In the genomic region with DNA sequence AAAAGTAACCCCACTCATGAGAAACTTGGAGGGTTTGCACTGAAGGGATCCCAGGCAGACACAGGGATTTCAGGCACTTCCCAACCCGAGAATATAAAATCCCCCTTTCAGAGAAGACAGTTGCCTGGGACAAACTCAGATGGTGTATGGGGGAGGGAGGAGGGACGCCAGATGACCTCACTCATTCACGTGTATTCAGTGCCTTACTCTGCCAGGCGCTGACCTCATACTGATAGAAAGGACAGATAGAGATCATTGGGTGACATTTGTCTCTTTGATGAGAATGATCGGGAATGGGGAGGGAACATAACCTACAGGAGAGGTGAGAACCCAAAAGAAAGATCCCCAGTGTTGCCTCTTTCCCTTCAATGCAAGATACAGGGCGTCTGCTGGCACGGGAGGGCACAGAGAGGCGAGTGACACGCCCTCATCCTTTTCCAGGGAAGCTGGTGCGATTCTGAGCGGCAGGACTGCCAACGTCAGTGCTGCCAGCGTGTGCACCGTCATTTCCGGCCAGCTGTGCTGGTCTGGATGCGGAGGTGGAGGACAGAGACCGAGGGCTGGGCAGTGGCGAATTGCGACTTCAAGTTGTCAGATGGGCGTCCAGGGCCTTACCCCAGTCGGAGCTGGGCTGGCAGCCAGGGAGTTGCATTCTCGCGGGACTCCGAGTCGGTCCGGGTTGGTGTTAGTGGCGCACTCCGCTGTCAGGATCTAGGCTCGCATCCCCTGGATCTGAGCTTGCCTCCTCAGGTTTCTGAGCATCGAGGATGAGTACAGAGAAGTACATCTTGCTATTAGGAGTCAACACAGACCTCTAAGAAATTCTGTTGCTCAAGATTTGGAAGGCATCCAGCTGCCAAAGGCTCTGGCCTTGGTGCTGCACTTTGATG, we compare ENCODE assay signal across 9 mouse cellular contexts. TPM values are rescaled to one million over a fixed set of nuclear protein-coding genes. Genes with fewer than 3 reads are reported as not detected.
DNase-seq lines count a peak whose midpoint lies in the region; ATAC-seq and TF ChIP-seq lines count a peak whose summit lies in the region.
"Had no signal": no experiment of that assay in that cellular context is flagged by ENCODE, and none has a peak within 500 bp of the region (broad histone marks: within the 10 kb centered on the region; RNA-seq: fewer than 3 reads in every experiment).

No protein-coding gene starts in this region.

- TF ChIP-seq CTCF in hindbrain, postnatal 0 days (IDR thresholded peaks at IDR 0.05; ENCODE audit: low read depth) = peak; percentile 22

- H3K4me2 ChIP-seq in hindbrain, postnatal 0 days (ENCODE audit: low read depth, low read length) = peak overlapping the region; percentile 65

- H3K4me1 ChIP-seq in hindbrain, postnatal 0 days (ENCODE audit: insufficient read depth, low read length) = peaks cover 10% of the 10 kb centered on the region

- no peaks in the 10 kb centered on the region for H3K27me3 ChIP-seq in hindbrain, postnatal 0 days (ENCODE audit: insufficient read depth, low read length)

- H3K36me3 ChIP-seq in hindbrain, postnatal 0 days (ENCODE audit: insufficient read depth, low read length) = no peaks in the 10 kb centered on the region

- under 1% methylated on average over 30 of the region's 30 CpGs for WGBS in hindbrain, postnatal 0 days

- no peaks in the 10 kb centered on the region for H3K9me3 ChIP-seq in hindbrain, postnatal 0 days (ENCODE audit: low read length)

- peak overlapping the region; percentile 34 for H3K4me3 ChIP-seq in hindbrain, postnatal 0 days (ENCODE audit: low read length)

- peak; percentile 88 for DNase-seq in adrenal gland, adult 2 months
- peak; percentile 51 to 79 for DNase-seq in cerebellum, postnatal 4 days (ENCODE audit: low spot score in 2 of 2)
- peak; percentile 83 for DNase-seq in gastrocnemius, postnatal 10 days
- DNase-seq in hindbrain, postnatal 0 days (ENCODE audit: low spot score) = peak; percentile 83
- DNase-seq in left cerebral cortex, adult 9 months (ENCODE audit: low spot score in 2 of 2) = peak; percentile 61 to 83
- peak; percentile 74 for DNase-seq in right cerebral cortex, postnatal 25 days
- no peak for DNase-seq in thymus, postnatal 0 days (ENCODE audit: low spot score)

- peak overlapping the region; percentile 79 for H3K27ac ChIP-seq in hindbrain, postnatal 0 days

- H3K9ac ChIP-seq in hindbrain, postnatal 0 days (replicated peaks; ENCODE audit: low read length) = peak overlapping the region; percentile 55

- ATAC-seq in hindbrain, postnatal 0 days = peak; percentile 87
- peak; percentile 68 for ATAC-seq in megakaryocyte, adult 5-6 weeks (ENCODE audit: poor library complexity, severe bottlenecking)

RNA-seq across cellular contexts. Expression of gene Hid1, which starts 6.5 kb away (rescaled TPM):
- 10 to 100 TPM; 23.8 to 25.0 TPM for total RNA-seq in adrenal gland, adult 2 months (2021)
- 27.1 and 27.3 TPM in 2 replicates for polyA plus RNA-seq in adrenal gland, adult 2 months (2012; rRNA removed)
- total RNA-seq in gastrocnemius, postnatal 10 days (2021) = 1 to 10 TPM; 5.7 to 6.1 TPM
- 78.9 and 87.5 TPM in 2 replicates for total RNA-seq in hindbrain, postnatal 0 days (2014; rRNA removed)
- 55.3 and 58.1 TPM in 2 replicates for polyA plus RNA-seq in hindbrain, postnatal 0 days (2015; fragmentation: Nextera tagmentation; extraction: Ambion mirVana)
- total RNA-seq in megakaryocyte, adult 5-6 weeks (2015) = 0.27 TPM in 1 of 2 replicates, not detected in the other
- 0.07 and 0.16 TPM in 2 replicates for total RNA-seq in megakaryocyte, adult 5-6 weeks (2017)
- polyA plus RNA-seq in thymus, postnatal 0 days (2015; fragmentation: Nextera tagmentation; extraction: Ambion mirVana) = 23.2 and 27.1 TPM in 2 replicates

RNA-seq across cellular contexts. Expression of gene Cdr2l, which starts 7.7 kb away (rescaled TPM):
- total RNA-seq in adrenal gland, adult 2 months (2021) = 100 to 1,000 TPM in 1 of 2 experiments, 10 to 100 TPM in 1; 67.8 to 169 TPM
- 63.0 and 75.9 TPM in 2 replicates for polyA plus RNA-seq in adrenal gland, adult 2 months (2012; rRNA removed)
- 10 to 100 TPM in 1 of 2 experiments, 1 to 10 TPM in 1; 9.8 to 17.0 TPM for total RNA-seq in gastrocnemius, postnatal 10 days (2021)
- 70.8 and 72.3 TPM in 2 replicates for total RNA-seq in hindbrain, postnatal 0 days (2014; rRNA removed)
- 17.7 and 18.8 TPM in 2 replicates for polyA plus RNA-seq in hindbrain, postnatal 0 days (2015; fragmentation: Nextera tagmentation; extraction: Ambion mirVana)
- total RNA-seq in megakaryocyte, adult 5-6 weeks (2015) = 0.21 and 0.58 TPM in 2 replicates
- total RNA-seq in megakaryocyte, adult 5-6 weeks (2017) = 0.24 and 0.59 TPM in 2 replicates
- polyA plus RNA-seq in thymus, postnatal 0 days (2015; fragmentation: Nextera tagmentation; extraction: Ambion mirVana) = 5.3 and 5.4 TPM in 2 replicates

RNA-seq across cellular contexts. Expression of gene Mrpl58, which starts 29.5 kb away (rescaled TPM):
- total RNA-seq in adrenal gland, adult 2 months (2021) = 100 to 1,000 TPM; 163 to 165 TPM
- polyA plus RNA-seq in adrenal gland, adult 2 months (2012; rRNA removed) = 96.1 and 100 TPM in 2 replicates
- total RNA-seq in gastrocnemius, postnatal 10 days (2021) = 100 to 1,000 TPM in 1 of 2 experiments, 10 to 100 TPM in 1; 89.1 to 100 TPM
- 138 and 204 TPM in 2 replicates for total RNA-seq in hindbrain, postnatal 0 days (2014; rRNA removed)
- polyA plus RNA-seq in hindbrain, postnatal 0 days (2015; fragmentation: Nextera tagmentation; extraction: Ambion mirVana) = 205 and 210 TPM in 2 replicates
- total RNA-seq in megakaryocyte, adult 5-6 weeks (2015) = 122 and 124 TPM in 2 replicates
- total RNA-seq in megakaryocyte, adult 5-6 weeks (2017) = 86.9 and 95.9 TPM in 2 replicates
- 408 and 411 TPM in 2 replicates for polyA plus RNA-seq in thymus, postnatal 0 days (2015; fragmentation: Nextera tagmentation; extraction: Ambion mirVana)

RNA-seq across cellular contexts. Expression of gene Otop3, which starts 39.5 kb away (rescaled TPM):
- total RNA-seq in adrenal gland, adult 2 months (2021) = not detected
- 0.07 TPM in 1 of 2 replicates, not detected in the other for polyA plus RNA-seq in adrenal gland, adult 2 months (2012; rRNA removed)
- not detected for total RNA-seq in gastrocnemius, postnatal 10 days (2021)
- 2.2 and 3.6 TPM in 2 replicates for total RNA-seq in hindbrain, postnatal 0 days (2014; rRNA removed)
- 2.7 and 2.8 TPM in 2 replicates for polyA plus RNA-seq in hindbrain, postnatal 0 days (2015; fragmentation: Nextera tagmentation; extraction: Ambion mirVana)
- total RNA-seq in megakaryocyte, adult 5-6 weeks (2015) = not detected in 2 replicates
- total RNA-seq in megakaryocyte, adult 5-6 weeks (2017) = not detected in 2 replicates
- polyA plus RNA-seq in thymus, postnatal 0 days (2015; fragmentation: Nextera tagmentation; extraction: Ambion mirVana) = not detected in 2 replicates
- polyA plus RNA-seq: gonadal fat pad, adult 2 months had no signal

RNA-seq across cellular contexts. Expression of gene Atp5h, which starts 45.7 kb away (rescaled TPM):
- 100 to 1,000 TPM; 734 to 761 TPM for total RNA-seq in adrenal gland, adult 2 months (2021)
- 14.2 and 14.9 TPM in 2 replicates for polyA plus RNA-seq in adrenal gland, adult 2 months (2012; rRNA removed)
- total RNA-seq in gastrocnemius, postnatal 10 days (2021) = 1,000 to 10,000 TPM; 1,026 to 1,088 TPM
- 203 and 240 TPM in 2 replicates for total RNA-seq in hindbrain, postnatal 0 days (2014; rRNA removed)
- polyA plus RNA-seq in hindbrain, postnatal 0 days (2015; fragmentation: Nextera tagmentation; extraction: Ambion mirVana) = 1,097 and 1,122 TPM in 2 replicates
- 740 and 790 TPM in 2 replicates for total RNA-seq in megakaryocyte, adult 5-6 weeks (2015)
- total RNA-seq in megakaryocyte, adult 5-6 weeks (2017) = 901 and 1,038 TPM in 2 replicates
- polyA plus RNA-seq in thymus, postnatal 0 days (2015; fragmentation: Nextera tagmentation; extraction: Ambion mirVana) = 1,461 and 1,502 TPM in 2 replicates

Comparison
In these comparisons a context has a peak if more than half of its experiments do, and no peak if none do; other contexts are left out.
1. RNA of gene Hid1, which starts 6.5 kb away (total RNA-seq): 78.9 to 87.5 TPM in hindbrain, postnatal 0 days, 23.8 to 25.0 TPM in adrenal gland, adult 2 months and 5.7 to 6.1 TPM in gastrocnemius, postnatal 10 days; 0.07 to 0.27 TPM in megakaryocyte, adult 5-6 weeks; every median in the first group is over 4 times any median in the second.
2. RNA of gene Cdr2l, which starts 7.7 kb away (total RNA-seq): 67.8 to 169 TPM in adrenal gland, adult 2 months, 70.8 to 72.3 TPM in hindbrain, postnatal 0 days and 9.8 to 17.0 TPM in gastrocnemius, postnatal 10 days; 0.21 to 0.59 TPM in megakaryocyte, adult 5-6 weeks; every median in the first group is over 4 times any median in the second.